Mouse (Mus musculus) megakaryocyte, embryonic 14.5 days (primary cell): ENCODE data around the gene Slc35a2.
"Not testable (repeated sequence)": the region's sequence is repeated elsewhere in the genome, so short reads cannot be mapped to it uniquely, and the experiment has no call there.

Experiments
- FLI1 ChIP-seq: IDR thresholded peaks from 2 replicates; pipeline ENCODE4 v1.6.1; 2012; ENCODE audit warnings: low read length, inconsistent platforms, mixed read lengths
- GATA1 ChIP-seq: IDR thresholded peaks from 3 replicates; pipeline ENCODE4 v1.6.1; 2012; ENCODE audit warnings: mixed read lengths, low read length, inconsistent platforms, borderline replicate concordance

DNA sequence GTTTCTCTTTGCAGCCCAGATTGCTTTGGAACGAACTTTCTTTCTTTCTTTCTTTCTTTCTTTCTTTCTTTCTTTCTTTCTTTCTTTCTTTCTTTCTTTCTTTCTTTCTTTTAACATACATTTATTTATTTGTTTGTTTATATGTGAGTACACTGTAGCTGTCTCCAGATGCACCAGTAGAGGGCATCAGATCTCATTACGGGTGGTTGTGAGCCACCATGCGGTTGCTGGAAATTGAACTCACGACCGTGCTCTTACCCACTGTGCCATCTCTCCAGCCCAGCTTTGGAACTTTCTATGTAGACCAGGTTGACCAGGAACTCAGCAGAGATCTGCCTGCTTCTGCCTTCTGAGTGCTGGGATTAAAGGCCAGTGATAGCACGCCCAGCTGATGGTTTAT, 34.1 kb downstream of the Slc35a2 start:
- not testable (repeated sequence) for TF ChIP-seq GATA1, FLI1
